Mouse (Mus musculus): ENCODE data around the gene Syde2.
A peak's percentile ranks its signal among the peaks of the same experiment; 100 is the strongest.
"Not testable (repeated sequence)": the region's sequence is repeated elsewhere in the genome, so short reads cannot be mapped to it uniquely, and the experiment has no call there.

The Syde2 gene

GRCm38 (mm10) chr3:145965583-145965982 lies 22.1 kb upstream of the Syde2 start:
- not testable (repeated sequence) for DNase-seq (ENCODE audit: low read depth, low spot score)

DNA sequence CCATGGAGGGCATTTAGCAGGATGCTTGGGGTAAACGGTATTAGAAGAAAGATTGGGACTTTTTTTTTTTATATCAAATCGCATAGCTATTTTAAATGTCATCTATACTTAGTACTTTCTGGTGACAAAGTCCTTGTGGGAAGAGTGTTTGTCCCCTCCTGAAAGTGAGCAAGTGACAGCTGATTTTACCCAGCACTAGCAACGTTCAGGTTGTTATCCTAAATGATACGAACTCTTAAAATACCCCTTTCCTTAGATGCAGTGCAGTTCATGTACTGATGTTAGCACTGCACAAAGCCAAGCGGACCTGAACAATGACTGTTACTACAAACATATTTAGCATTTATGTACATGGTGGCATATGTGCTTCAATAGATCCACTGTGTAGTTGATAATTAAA lies 20.9 kb upstream of the Syde2 start:
- DNase-seq (ENCODE audit: low read depth, low spot score): no peak

DNA sequence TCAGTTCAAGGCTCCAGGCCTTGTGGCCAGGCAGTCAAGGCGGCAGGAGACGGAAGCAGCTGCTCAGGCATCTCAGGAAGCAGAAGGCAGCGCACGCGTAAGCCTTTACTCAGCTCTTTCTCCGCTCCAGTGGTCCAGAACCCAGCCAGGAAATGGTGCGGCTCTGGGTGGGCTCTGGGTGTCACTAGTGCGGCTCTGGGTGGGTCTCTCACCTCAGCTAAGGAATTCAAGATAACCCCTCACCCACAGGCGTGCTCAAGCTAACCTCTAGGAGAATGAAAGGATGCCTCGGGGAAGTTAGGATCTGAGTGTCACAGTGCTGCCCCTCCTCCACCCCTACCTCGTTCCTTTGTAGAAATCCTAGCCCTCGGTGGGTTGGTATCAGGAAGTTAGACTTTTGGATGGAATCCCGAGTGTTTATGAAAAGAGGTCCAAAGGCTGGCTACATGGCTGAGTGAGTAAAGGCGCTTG lies 18.6 kb upstream of the Syde2 start:
- peak; percentile 65 for DNase-seq (ENCODE audit: low read depth, low spot score)

GRCm38 (mm10) chr3:145971501-145971900 lies 16.2 kb upstream of the Syde2 start:
- no peak for DNase-seq (ENCODE audit: low read depth, low spot score)

DNA sequence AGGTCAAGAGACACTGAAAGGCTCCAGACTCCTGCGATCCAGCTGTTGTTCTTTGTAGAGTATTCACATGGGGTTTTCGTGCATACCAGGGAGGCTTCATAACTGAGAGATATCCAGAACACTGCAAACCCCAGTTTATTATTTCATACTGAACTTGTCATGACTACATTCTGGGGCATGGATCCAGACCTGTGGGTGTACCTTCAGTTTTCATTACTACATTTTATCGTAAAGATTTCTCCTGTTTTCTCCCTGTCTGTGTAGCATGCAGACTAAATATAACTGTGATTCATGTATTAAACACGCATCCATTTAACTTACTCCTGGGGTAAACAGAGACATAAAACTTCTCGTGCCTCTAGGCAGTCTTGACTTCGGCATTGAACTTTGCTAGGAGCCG lies 12.7 kb upstream of the Syde2 start:
- no peak for DNase-seq (ENCODE audit: low read depth, low spot score)

DNA sequence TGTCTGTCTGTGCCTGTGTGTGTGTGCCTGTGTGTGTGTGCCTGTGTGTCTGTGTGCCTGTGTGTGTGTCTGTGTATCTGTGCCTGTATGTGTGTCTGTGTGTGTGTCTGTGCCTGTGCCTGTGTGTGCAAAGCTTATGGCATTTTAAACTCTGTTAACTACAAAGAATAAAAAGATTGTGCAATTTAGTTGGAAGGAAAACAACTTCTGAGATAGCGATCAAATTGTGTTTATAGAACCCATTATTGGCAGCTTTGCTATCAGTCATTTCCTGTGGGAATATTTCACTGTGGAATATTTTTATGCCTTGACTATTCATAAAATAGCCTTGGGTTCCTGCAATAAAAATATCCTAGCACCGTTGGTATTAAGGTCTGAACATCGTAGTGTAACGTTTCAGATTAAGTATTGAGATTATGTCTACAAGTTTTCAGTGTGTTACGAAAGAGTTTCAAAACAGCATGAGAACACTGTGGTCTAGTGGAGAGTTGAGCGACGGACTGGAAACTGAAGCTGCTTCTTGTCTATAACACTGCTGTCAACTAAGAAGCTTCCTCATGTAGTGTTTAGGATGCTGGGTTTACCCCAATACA lies 2.2 kb upstream of the Syde2 start:
- no peak for DNase-seq (ENCODE audit: low read depth, low spot score)

GRCm38 (mm10) chr3:145986317-145987001 lies 1.2 kb upstream of the Syde2 start:
- peak; percentile 38 for DNase-seq (ENCODE audit: low read depth, low spot score)

GRCm38 (mm10) chr3:145987970-145988683 lies 457 bp downstream of the Syde2 start:
- DNase-seq (ENCODE audit: low read depth, low spot score): peak; percentile 54

DNA sequence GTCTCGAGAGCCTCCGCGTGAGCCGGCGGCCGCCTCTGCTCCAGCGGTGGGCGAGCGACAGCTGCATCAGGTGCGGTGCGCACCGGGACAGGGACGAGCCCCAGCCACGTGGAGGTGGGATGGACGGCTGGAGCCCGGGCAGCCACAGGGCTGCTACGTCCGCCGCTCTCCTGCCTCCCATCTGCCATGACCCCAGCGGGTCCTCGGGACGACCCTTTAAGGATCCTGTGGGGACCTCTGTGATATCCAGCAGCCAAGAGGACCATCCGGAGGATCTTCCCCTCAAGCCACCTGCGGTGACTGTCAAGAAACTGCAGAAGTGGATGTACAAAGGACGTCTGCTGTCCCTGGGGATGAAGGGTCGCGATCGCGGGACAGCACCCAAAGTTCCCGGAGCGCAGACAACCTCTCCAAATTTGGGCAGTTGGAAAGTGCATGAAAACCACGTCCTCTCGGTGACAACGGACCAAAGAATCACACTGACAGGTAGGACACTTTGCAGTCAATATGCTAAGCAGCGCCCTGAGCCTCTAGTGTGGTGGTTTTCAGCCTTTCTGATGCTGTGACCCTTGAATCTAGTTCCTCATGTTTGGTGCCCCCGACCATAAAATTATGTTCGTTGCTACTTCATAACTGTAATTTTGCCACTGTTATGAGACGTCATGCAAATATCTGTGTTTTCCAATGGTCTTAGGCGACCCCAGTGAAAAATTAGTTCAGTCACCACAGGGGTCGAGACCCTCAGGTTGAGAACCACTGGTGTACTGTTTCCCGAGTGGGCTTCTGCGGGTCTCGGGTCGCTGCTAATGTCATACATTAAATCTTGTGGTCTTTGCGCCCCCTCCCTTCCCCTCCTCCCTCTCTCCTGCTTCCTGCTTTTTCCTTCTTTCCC lies 1.3 kb downstream of the Syde2 start:
- peak; percentile 37 for DNase-seq (ENCODE audit: low read depth, low spot score)

DNA sequence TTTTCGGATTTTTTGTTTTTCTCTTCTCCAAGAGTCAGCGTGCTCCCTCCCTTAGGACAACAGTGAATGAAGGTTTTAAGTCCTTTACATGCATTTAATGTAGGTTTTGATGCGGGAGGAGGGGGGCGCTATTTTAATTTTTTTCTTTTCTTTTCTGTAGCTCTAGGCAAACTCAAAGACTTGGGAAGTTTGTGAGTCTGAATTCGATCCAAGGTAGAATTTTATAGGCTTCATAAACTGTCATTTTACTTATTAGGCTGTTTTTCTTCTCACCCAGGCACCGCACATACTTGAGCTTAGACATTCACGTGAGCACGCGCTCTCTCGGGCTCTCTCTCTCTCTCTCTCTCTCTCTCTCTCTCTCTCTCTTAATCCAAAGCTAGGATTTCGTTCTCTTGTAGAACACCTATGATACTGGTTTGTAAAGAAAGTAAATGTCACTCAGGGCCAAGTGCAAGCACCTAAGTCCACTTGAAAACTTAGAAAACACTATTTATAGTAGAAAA lies 2.0 kb downstream of the Syde2 start:
- DNase-seq (ENCODE audit: low read depth, low spot score): no peak

GRCm38 (mm10) chr3:145991130-145991529 lies 3.5 kb downstream of the Syde2 start:
- DNase-seq (ENCODE audit: low read depth, low spot score): peak; percentile 52

DNA sequence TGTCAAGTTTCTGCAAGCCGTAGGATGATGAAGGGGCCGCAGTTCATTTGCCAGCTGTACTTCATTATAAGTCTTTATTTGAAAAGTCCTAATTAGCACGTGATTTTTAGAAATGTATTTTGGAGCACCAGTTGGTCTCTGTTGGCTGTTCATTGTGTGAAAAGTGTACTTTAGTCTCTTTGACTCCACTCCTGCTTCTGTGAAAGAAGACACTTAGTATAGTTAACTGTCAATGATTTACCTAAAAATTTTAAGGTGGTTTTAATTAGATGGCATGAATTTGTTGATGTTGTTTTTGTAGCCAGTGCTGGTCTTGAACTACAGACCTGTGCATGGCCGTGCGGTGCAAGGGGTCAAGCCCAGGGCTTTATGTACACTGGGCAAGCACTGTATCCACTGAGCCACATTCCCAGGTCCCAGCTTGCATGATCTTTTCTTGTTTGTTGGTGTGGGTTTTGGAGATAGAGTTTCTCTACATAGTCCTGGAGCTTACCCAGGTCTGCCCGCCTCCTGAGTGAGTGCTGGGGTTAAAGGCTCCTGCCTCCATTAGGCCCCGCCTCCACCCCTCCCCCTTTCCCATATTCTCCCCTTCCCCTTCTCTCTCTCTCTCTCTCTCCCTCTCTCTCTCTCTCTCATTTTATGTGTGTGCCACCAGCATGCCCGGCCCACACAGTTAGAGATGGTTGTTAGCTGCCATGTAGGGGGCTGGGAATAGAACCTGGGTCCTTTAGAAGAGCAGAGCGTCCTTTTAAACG lies 4.5 kb downstream of the Syde2 start:
- DNase-seq (ENCODE audit: low read depth, low spot score): no peak

- DNase-seq (ENCODE audit: low read depth, low spot score): no peak
Measured at GRCm38 (mm10) chr3:145992796-145993195, 5.1 kb downstream of the Syde2 start.

GRCm38 (mm10) chr3:145993481-145994201 lies 6.0 kb downstream of the Syde2 start:
- no peak for DNase-seq (ENCODE audit: low read depth, low spot score)

DNA sequence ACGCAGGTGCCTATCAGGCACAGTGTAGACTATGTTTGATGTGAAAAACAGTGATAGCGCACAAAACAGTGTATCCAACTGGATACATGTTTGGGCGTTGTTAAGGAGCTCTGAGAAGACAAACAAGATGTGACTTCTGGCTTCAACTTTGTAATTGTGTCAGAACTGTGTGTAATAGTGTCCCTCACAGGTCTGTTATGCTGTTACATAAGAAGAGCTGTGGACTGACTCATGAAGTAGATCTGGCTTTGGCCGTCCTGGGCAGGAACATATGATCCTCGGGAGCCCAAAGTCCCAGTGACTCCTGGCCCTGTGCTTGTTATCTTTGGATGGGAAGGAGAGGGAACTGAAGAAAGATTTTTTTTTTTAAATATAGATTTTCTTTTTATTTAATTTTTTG lies 7.8 kb downstream of the Syde2 start:
- DNase-seq (ENCODE audit: low read depth, low spot score): no peak

DNA sequence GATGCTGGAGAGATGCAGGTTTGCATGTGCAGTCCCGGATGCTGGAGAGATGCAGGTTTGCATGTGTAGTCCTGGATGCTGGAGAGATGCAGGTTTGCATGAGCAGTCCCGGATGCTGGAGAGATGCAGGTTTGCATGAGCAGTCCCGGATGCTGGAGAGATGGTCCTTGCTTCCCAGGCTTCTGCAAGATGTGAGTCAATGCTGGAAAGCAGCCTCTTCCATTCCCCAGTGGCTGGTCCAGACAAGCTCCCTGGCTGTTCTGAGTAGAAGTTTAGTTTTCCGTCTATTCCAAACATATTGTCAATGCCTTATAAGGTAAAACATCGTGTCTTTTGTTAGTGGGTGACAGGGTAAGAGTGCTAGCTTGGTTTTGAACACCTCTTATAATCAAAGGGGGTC lies 8.9 kb downstream of the Syde2 start:
- not testable (repeated sequence) for DNase-seq (ENCODE audit: low read depth, low spot score)

DNA sequence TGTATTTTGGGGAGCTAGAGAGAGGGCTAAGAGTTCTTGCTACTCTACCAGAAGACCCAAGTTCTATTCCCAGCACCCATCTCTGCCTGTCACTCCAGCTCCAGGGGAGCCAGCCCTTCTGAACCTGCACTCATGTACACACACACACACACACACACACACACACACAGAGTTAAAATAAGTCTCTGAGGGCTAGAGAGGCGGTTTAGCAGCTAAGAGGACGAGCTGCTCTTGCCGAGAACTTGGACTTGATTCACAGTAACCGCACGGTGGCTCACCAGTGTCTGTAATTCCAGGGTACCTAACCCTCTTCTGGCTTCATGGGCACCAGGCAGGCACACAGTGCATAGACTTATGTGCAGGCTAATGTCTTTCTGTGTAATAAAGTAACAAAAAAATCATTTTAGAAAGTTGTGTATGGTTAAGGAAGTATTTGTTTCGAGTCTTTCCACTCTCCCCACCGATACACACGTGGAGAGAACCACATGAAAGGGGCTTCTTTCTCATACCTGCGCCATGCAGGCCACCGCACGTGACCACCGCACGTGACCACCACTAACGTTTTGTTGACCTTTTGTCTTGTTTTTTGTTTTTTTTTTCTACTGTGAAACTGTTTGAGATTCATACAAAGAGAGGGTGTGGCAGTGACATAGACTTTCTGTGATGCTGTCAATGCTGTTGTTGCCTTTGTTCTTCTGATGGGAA lies 16.8 kb downstream of the Syde2 start:
- DNase-seq (ENCODE audit: low read depth, low spot score): no peak

DNA sequence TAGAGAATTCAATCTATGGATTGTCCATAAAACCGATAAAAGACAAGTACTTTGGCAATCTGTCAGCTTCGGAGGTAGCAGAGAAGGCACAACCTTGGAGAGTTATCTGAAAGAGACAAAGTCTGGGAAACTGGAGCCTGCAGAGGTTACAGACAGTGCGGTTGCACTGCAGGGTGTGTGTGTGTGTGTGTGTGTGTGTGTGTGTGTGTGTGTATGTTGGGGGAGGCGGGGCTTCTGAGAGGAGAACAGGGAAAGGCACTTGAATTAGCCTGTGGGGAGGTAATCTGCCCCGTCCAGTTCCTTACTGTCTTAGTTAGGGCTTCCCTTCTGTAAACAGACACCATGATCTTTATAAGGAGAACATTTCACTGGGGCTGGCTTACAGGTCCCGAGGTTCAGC lies 20.2 kb downstream of the Syde2 start:
- no peak for DNase-seq (ENCODE audit: low read depth, low spot score)

DNA sequence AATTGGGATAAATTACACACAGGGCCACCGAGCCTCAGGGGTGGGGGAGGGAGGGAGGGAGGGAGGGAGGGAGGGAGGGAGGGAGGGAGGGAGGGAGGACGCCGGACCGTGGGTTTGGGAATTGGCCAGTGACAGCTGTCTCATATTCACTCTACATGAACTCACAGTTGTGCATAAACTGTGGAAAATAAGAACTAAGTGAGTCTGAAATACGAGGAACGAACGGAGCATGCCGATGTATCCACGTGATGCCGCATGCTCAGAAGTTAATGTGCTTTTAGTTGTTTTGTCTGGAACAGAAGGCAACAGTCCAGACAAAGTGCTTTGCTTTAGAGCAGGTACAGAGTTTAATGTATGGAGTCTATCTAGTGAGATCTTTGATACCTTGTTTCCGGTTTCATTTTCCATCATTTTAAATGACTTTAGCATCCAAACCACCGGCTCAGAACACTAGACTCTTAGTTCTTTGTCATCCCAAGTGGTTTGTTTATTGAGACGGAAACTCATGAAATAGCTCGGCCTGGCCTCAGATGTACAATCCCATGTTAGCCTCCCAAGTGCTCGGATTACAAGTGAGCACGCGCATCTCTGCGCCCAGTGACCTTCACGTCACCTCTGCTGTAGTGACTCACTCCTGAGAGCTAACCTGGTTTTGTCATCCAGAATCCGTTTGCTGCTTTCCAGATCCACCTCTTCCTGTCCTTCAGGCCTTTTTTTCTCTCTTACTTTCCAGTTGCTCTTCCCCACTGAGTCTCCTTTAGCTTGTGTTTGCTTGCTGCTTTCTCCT lies 22.4 kb downstream of the Syde2 start:
- DNase-seq (ENCODE audit: low read depth, low spot score): peak; percentile 68

Measured in R1 (cell line).